Mouse (Mus musculus) cerebellum, adult 2 months (tissue): ENCODE measurements at regions not wholly inside any gene's neighbourhood (a gene's known extent, or its start where the extent isn't known, plus 50 kb on each side); places are given as distances from the start of the nearest gene placed in this dataset.
A peak's percentile ranks its signal among the peaks of the same experiment; 100 is the strongest.

Experiments used
- DNase-seq, 2 experiments: peaks; one replicate each; pipeline ENCODE4 v3.0.0; 2021
- H3K27ac ChIP-seq: fragments of 200-500 bp; 2 replicates; pipeline ENCODE4 v1.5.1; 2012; ENCODE audit warnings: low read length, control low read depth, inconsistent platforms; ENCODE audit not compliant: insufficient read depth
- H3K27me3 ChIP-seq: fragments of 200-500 bp; 2 replicates; pipeline ENCODE4 v1.6.1; 2012; ENCODE audit warnings: inconsistent platforms, mild to moderate bottlenecking, low read length, moderate library complexity; ENCODE audit not compliant: control insufficient read depth, insufficient read depth
- H3K4me1 ChIP-seq: fragments of 200-500 bp; 2 replicates; pipeline ENCODE4 v1.6.1; 2011; ENCODE audit warnings: low read length; ENCODE audit not compliant: control insufficient read depth, insufficient read depth
- H3K4me3 ChIP-seq: fragments of 200-500 bp; replicated peaks from 2 replicates; pipeline ENCODE3; 2011; ENCODE audit warnings: mild to moderate bottlenecking, low read depth, low read length, control low read depth; ENCODE audit not compliant: insufficient read depth
- CTCF ChIP-seq: fragments of 200-500 bp; IDR thresholded peaks from 2 replicates; pipeline ENCODE4 v1.5.1; 2011; ENCODE audit warnings: low read depth, mild to moderate bottlenecking, control low read depth, low read length, moderate library complexity, borderline replicate concordance; ENCODE audit not compliant: insufficient read depth
- POLR2A ChIP-seq: fragments of 200-500 bp; IDR thresholded peaks from 2 replicates; pipeline ENCODE4 v1.6.1; 2011; ENCODE audit warnings: low read length, control low read depth, borderline replicate concordance; ENCODE audit not compliant: insufficient read depth
- WGBS: fragments of 180-500 bp; shearing (Covaris S2); methylation state at CpG from one replicate; pipeline ENCODE4 v1.1.7; 2018; 5-methylcytosine and 5-hydroxymethylcytosine counted together

GRCm38 (mm10) chr1:176683146-176683545 lies 130.7 kb downstream of the Cep170 start:
- Histone ChIP-seq H3K27ac (no peak overlapping the region), H3K4me3 (no peak overlapping the region), H3K27me3 (no peaks in the 10 kb centered on the region), H3K4me1 (peaks cover 9% of the 10 kb centered on the region; the same call in 1 of the 2 replicates)
- no peak for TF ChIP-seq CTCF
- TF ChIP-seq POLR2A, result no peak
- 43% methylated on average over 6 of the region's 6 CpGs for WGBS
- peak; percentile 33 to 34 for DNase-seq

DNA sequence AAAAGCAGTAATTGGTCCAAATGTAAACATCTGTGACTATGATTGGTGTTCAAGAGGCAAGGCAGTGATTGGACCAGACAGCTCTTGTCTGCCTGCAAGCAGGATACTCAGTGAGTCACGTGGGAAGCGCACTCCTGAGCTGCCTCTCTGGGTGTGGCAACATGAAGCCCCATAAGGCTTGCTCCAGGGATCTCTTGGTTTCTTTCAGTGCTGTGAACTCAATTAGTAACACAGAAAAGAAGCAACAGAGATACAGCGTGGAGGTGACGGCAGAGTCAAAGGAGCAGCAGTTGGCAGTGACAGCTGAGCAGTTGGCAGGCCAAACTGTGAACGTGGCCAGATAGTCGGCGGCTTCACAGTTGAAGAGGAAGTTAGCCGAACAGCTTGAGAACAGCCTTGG lies 131.9 kb downstream of the Cep170 start:
- Histone ChIP-seq H3K27ac (no peak overlapping the region), H3K27me3 (no peaks in the 10 kb centered on the region), H3K4me1 (peaks cover 9% of the 10 kb centered on the region; the same call in 1 of the 2 replicates), H3K4me3 (peak overlapping the region; percentile 19)
- peak; percentile 82 to 83 for DNase-seq
- 3% methylated on average over 8 of the region's 8 CpGs for WGBS
- TF ChIP-seq POLR2A (no peak), CTCF (no peak)

- no peak for TF ChIP-seq POLR2A
- TF ChIP-seq CTCF, result no peak
- DNase-seq, result no peak
- no peak overlapping the region for H3K27ac ChIP-seq
- no peak overlapping the region for H3K4me3 ChIP-seq
- no peaks in the 10 kb centered on the region for H3K27me3 ChIP-seq
- H3K4me1 ChIP-seq, result no peaks in the 10 kb centered on the region
These were observed 138.7 kb downstream of the Cep170 start for GRCm38 (mm10) chr1:176675184-176675583.

DNA sequence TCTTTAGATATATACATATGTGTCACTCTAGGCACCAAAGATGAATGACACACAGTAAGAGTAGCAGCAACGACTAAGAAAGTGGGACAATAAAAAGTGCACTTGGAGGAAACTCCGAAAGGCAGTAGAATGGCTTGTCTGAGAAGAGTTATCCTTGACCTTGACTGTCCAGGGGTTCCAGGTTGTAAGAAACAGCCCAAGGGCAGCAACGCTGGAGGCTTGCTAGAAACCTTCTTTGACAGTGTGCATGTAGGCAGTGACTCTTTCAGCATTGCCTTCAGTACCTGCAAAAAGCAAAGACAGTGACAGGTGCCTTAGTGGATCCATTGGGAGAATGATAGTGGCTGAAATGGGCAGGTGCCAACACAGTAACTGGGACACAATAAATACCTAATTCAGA lies 142.8 kb downstream of the Cep170 start:
- 83% methylated on average over 3 of the region's 3 CpGs for WGBS

GRCm38 (mm10) chr1:176667552-176668306 lies 146.1 kb downstream of the Cep170 start:
- Histone ChIP-seq H3K4me3 (no peak overlapping the region), H3K27me3 (no peaks in the 10 kb centered on the region; the same call in 1 of the 2 replicates), H3K4me1 (no peaks in the 10 kb centered on the region), H3K27ac (no peak overlapping the region)
- DNase-seq, result no peak
- WGBS, result 65% methylated on average over 8 of the region's 8 CpGs
- TF ChIP-seq CTCF (no peak), POLR2A (no peak)

More for the DNA sequence above, 142.8 kb downstream of the Cep170 start:
- no peak overlapping the region for H3K27ac ChIP-seq
- no peaks in the 10 kb centered on the region for H3K4me1 ChIP-seq
- H3K4me3 ChIP-seq, result no peak overlapping the region
- TF ChIP-seq POLR2A (no peak), CTCF (no peak)
- DNase-seq, result no peak
- H3K27me3 ChIP-seq, result no peaks in the 10 kb centered on the region

- no peak overlapping the region for H3K4me3 ChIP-seq
- H3K27me3 ChIP-seq, result no peaks in the 10 kb centered on the region; the same call in 1 of the 2 replicates
- TF ChIP-seq CTCF, result no peak
- TF ChIP-seq POLR2A, result no peak
- H3K4me1 ChIP-seq, result peaks cover 7% of the 10 kb centered on the region; the same call in 1 of the 2 replicates
- H3K27ac ChIP-seq, result no peak overlapping the region
- 62% methylated on average over 6 of the region's 6 CpGs for WGBS
- no peak for DNase-seq
These were observed 153.6 kb downstream of the Cep170 start for GRCm38 (mm10) chr1:176660286-176660685.

DNA sequence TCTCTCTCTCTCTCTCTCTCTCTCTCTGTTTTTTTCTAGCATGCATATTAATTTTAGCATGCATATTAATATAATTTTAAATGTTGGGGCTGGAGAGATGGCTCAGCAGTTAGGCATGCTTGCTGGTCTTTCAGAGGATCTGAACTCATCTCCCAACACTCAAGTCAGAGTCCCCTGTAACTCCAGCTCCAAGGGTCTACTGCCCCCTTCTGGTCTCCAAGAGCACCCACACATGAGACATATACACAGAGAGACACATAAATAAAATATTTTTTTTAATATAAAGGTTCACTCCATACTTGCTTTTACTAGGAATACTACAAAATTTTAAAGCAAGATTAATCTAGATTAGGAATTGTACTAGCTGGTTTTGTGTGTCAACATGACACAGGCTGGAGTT lies 155.2 kb downstream of the Cep170 start:
- Histone ChIP-seq H3K27me3 (no peaks in the 10 kb centered on the region), H3K4me1 (peaks cover 9% of the 10 kb centered on the region; the same call in 1 of the 2 replicates), H3K27ac (no peak overlapping the region), H3K4me3 (no peak overlapping the region)
- TF ChIP-seq CTCF (no peak), POLR2A (no peak)
- no peak for DNase-seq

- TF ChIP-seq CTCF (no peak), POLR2A (no peak)
- DNase-seq, result peak; percentile 41 to 69
- Histone ChIP-seq H3K4me3 (no peak overlapping the region), H3K27me3 (no peaks in the 10 kb centered on the region), H3K27ac (peak overlapping the region; percentile 6; the same call in 1 of the 2 replicates), H3K4me1 (peaks cover 9% of the 10 kb centered on the region; the same call in 1 of the 2 replicates)
- WGBS, result 15% methylated on average over 3 of the region's 3 CpGs
These were observed 158.2 kb downstream of the Cep170 start for GRCm38 (mm10) chr1:176655487-176656333.
